Mouse (Mus musculus) hindbrain, embryonic 10.5 days (tissue): Measurements from ENCODE around the gene Lin28a. TPM values are rescaled to one million over a fixed set of nuclear protein-coding genes. Genes with fewer than 3 reads are reported as not detected.

ENCODE experiments used
- DNase-seq: peaks from one replicate; pipeline ENCODE4 v3.0.0-alpha.2; 2017; ENCODE audit warnings: low spot score
- H3K27ac ChIP-seq: fragments of 300-500 bp; sonication (generic); 2 replicates; pipeline ENCODE4 v1.5.1; 2016; ENCODE audit warnings: mild to moderate bottlenecking, moderate library complexity
- H3K27me3 ChIP-seq: fragments of 300-500 bp; sonication (generic); 2 replicates; pipeline ENCODE4 v1.6.1; 2016; ENCODE audit warnings: mild to moderate bottlenecking; ENCODE audit not compliant: poor library complexity, insufficient read depth, severe bottlenecking
- H3K36me3 ChIP-seq: fragments of 300-500 bp; sonication (generic); 2 replicates; pipeline ENCODE4 v1.6.1; 2016; ENCODE audit warnings: mild to moderate bottlenecking, moderate library complexity
- H3K4me1 ChIP-seq: fragments of 300-500 bp; sonication (generic); replicated peaks from 2 replicates; pipeline ENCODE4 v1.6.1; 2016; ENCODE audit warnings: mild to moderate bottlenecking
- H3K4me3 ChIP-seq: fragments of 300-500 bp; sonication (generic); 2 replicates; pipeline ENCODE4 v1.5.1; 2016; ENCODE audit warnings: mild to moderate bottlenecking, moderate library complexity
- H3K9me3 ChIP-seq: fragments of 300-500 bp; sonication (generic); 2 replicates; pipeline ENCODE4 v1.6.1; 2016; ENCODE audit warnings: mild to moderate bottlenecking, moderate library complexity
- WGBS: fragments of 180-500 bp; shearing (Covaris S2); methylation state at CpG from one replicate; pipeline ENCODE4 v1.1.7; 2016; 5-methylcytosine and 5-hydroxymethylcytosine counted together
- polyA plus RNA-seq: library from polyadenylated mRNA; unstranded; fragments of >200 nt; fragmentation: Nextera tagmentation; extraction: Ambion mirVana; gene quantifications from 2 replicates; pipeline ENCODE4 v1.2.1, GENCODE M21; 2016

The Lin28a gene
- polyA plus RNA-seq: 13.4 and 27.5 TPM in 2 replicates

DNA sequence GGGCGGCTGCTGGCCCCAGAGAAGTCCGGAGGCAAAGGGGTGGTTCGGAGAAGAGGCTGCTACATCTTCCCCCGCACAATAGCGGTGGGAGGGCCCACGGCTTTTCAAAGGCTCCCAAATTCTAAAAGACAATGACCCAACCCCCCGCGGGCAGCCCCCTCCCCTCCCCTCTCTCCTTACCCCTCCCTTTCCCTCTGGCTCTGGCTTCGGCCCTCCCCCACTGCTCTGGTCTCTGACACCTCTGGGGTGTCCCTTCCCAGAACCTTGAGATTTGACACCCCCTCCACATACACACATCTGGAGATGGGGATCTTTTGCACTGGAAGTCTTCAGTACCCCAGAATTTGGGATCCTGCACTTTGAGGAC lies at the start of gene Lin28a:
TSS of gene Lin28a (minus strand) at position 63 of the 367 bp plus-strand sequence.
- under 1% methylated on average over 9 of the region's 9 CpGs for WGBS
- H3K27me3 ChIP-seq: no peaks in the 10 kb centered on the region
- H3K36me3 ChIP-seq: peaks cover 9% of the 10 kb centered on the region; the same call in 1 of the 2 replicates
- H3K27ac ChIP-seq: peak within 1 kb of the TSS; percentile 94
- H3K4me1 ChIP-seq: peaks cover 67% of the 10 kb centered on the region
- H3K4me3 ChIP-seq: peak within 1 kb of the TSS; percentile 87
- H3K9me3 ChIP-seq: no peaks in the 10 kb centered on the region
- peak; percentile 86 for DNase-seq

DNA sequence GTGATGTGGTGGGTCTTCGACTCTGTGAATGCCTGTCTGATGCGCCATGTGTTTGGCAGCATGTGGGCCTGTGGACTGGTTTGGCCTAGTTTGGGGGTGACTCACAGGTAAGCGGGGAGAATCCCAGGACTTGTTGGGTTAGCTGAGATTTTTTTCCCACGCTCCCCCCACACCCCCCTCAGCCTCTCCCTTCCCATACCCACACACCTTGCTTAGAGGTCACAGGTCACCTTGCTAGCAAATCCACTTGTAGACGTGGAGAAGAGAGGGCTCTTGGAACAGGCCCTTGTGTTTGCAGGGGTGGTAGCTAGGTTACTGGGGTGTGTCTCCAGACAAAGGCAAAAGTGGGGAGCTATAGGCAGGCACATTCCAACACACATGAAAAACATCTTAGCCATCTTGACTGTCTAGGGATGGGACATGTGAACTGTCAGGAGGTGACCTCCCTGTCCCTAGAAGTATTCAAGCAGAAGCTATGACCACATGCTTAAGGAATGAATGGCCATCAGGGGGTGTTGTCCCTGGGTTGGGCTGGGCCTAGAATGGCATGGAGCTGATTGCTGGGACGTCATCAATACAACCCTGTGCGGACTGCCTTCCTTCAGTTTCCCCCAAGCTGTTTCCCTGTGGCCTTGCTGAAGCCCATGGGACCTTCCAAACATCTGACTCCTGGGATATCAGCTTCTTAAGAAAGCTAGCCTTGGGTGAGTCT lies 49.3 kb upstream of the Lin28a start:
- no peaks in the 10 kb centered on the region for H3K9me3 ChIP-seq
- no peak overlapping the region for H3K27ac ChIP-seq
- no peaks in the 10 kb centered on the region for H3K36me3 ChIP-seq
- no peak for DNase-seq
- WGBS: 82% methylated on average over 7 of the region's 7 CpGs
- H3K4me3 ChIP-seq: no peak overlapping the region
- H3K4me1 ChIP-seq: peaks cover 8% of the 10 kb centered on the region
- peaks cover 33% of the 10 kb centered on the region for H3K27me3 ChIP-seq

DNA sequence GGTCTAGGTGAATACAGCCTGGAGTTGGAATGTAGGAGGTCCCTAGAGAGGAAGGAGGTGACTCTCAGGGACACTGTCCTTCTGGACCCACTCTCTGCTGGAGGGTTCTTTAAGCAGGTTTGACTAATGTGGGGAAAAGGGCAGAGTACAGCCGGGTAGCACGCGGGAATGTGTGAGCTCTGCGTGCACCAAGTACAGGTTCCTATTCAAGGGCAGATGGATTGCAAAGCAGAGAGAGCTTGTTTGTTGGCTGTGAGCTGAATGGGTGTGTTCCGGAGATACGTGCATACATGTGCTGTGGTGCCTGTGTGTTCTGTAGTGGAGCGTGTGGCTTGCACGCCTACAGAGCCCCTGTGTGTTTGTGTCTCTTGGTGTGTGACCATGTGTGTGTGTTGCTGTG lies 48.7 kb upstream of the Lin28a start:
- Histone ChIP-seq H3K9me3 (no peaks in the 10 kb centered on the region), H3K36me3 (no peaks in the 10 kb centered on the region), H3K27me3 (peaks cover 35% of the 10 kb centered on the region), H3K4me3 (no peak overlapping the region), H3K4me1 (peaks cover 8% of the 10 kb centered on the region), H3K27ac (no peak overlapping the region)
- WGBS: 92% methylated on average over 8 of the region's 8 CpGs
- DNase-seq: no peak

DNA sequence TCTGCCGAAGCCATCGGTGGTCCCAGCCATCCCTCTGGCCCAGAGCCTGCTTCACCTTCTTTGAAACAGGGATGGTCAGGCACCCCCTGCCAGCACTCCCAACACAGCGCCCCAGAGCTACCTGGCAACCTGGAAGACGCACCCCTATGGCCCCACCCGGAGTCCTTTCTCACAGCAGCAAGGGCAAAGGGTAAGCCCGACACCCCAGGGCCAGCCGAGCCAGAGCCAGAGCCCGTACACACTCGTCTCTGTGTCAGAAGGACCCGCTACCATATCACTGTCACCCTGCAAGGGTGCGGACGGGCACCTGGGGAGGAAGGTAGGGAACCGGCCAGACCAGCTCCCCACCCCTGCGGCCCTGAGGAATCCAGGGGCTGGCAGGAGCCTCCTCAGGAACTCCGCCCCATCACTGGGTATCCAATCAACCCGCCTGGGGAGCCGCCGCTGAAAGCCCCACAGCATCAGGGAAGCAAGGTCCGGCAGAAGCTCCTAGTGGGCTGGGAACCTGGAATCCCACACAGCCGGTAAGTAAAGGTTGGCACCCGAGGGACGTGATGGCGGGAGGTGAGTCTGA lies 46.9 kb upstream of the Lin28a start:
- Histone ChIP-seq H3K27me3 (peaks cover 53% of the 10 kb centered on the region), H3K36me3 (no peaks in the 10 kb centered on the region), H3K4me3 (0 out of 2 replicates have a peak overlapping the region, but pooled peaks have one; percentile 2), H3K4me1 (peaks cover 21% of the 10 kb centered on the region), H3K27ac (peak overlapping the region; percentile 40; the same call in 1 of the 2 replicates), H3K9me3 (no peaks in the 10 kb centered on the region)
- DNase-seq: no peak
- WGBS: 24% methylated on average over 23 of the region's 23 CpGs

DNA sequence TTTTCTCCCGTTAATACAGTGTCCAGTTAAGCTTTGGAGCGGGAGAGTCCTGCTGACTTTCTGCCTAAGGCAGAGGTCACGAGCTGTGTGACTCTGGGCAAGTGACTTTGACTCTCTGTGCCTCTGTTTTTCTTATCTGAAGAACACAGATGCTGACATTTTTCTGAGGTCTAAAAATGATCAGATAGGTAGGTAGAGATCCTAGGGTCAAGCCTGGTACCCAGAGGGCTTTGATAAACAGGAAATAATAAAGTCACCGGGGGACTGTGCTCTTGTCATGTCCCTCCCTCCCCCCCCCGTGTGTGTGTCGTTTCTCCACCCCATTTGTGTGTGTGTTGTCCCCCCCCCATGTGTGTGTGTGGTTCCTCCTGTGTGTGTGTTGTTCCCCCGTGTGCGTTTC lies 43.9 kb upstream of the Lin28a start:
- no peak for DNase-seq
- Histone ChIP-seq H3K4me3 (no peak overlapping the region), H3K36me3 (no peaks in the 10 kb centered on the region), H3K27me3 (peaks cover 70% of the 10 kb centered on the region), H3K27ac (no peak overlapping the region), H3K4me1 (peaks cover 33% of the 10 kb centered on the region), H3K9me3 (no peaks in the 10 kb centered on the region)
- WGBS: 78% methylated on average over 8 of the region's 8 CpGs

DNA sequence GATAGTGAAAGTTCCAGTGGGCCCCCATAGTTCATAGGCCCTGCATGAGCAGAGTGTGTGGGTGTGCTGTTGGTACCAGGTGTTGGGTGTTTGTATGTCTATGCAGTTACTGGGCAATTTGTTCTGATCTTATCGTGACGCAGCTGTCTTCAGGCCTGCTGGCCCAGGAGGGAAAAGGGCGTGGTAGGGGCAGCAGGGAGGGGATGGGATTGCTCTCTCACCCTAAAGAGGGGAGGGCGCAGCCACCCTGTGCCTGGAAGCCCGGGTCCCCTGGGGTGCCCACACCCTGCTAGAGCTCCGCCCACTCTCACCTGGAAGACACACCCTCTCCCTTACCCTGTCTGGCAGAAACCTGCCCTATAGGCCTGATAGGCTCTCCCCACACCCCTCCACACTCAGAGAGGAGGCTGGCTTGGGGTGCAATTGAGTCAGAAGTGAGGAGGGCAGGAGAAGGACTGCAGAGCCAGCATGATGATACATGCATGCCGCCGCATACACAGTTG lies 43.4 kb upstream of the Lin28a start:
- Histone ChIP-seq H3K4me3 (no peak overlapping the region), H3K4me1 (peaks cover 33% of the 10 kb centered on the region), H3K9me3 (no peaks in the 10 kb centered on the region), H3K27ac (no peak overlapping the region), H3K36me3 (no peaks in the 10 kb centered on the region), H3K27me3 (peaks cover 66% of the 10 kb centered on the region)
- 54% methylated on average over 8 of the region's 8 CpGs for WGBS
- DNase-seq: no peak

DNA sequence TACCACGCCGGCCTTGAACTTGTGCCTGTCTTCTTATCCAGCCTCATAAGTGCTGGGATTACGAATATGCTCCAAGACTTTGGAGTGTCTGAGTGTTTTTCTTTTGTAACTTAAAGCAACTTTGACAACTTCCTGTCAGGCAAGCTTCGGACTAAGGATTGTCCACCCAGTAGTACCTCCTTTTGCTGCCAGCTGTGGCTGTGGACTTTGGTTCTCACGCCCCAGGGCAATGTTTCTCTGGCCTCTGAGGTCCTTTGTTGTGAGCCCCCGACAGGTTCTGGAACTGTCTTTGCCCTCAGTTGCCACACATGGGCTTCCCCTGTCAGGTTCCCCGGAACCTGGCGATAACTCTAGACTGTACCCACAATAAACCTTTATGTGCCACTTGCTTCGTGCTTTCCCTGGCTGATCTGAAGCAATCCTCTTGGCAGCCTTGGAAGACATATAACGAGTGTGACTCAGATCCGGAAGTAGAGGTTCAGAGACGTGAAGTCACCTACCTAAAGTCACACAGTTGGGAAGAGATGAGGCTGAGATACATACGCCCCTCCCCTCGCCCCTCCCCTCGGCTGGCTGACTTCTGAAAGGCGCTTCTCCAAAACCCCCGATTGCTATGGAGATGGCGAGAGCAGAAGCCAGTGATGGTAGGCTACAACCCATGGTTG lies 42.7 kb upstream of the Lin28a start:
- no peak for DNase-seq
- no peak overlapping the region for H3K27ac ChIP-seq
- no peaks in the 10 kb centered on the region for H3K9me3 ChIP-seq
- H3K36me3 ChIP-seq: no peaks in the 10 kb centered on the region
- H3K27me3 ChIP-seq: peaks cover 59% of the 10 kb centered on the region
- H3K4me3 ChIP-seq: no peak overlapping the region
- 61% methylated on average over 18 of the region's 18 CpGs for WGBS
- peaks cover 33% of the 10 kb centered on the region for H3K4me1 ChIP-seq

DNA sequence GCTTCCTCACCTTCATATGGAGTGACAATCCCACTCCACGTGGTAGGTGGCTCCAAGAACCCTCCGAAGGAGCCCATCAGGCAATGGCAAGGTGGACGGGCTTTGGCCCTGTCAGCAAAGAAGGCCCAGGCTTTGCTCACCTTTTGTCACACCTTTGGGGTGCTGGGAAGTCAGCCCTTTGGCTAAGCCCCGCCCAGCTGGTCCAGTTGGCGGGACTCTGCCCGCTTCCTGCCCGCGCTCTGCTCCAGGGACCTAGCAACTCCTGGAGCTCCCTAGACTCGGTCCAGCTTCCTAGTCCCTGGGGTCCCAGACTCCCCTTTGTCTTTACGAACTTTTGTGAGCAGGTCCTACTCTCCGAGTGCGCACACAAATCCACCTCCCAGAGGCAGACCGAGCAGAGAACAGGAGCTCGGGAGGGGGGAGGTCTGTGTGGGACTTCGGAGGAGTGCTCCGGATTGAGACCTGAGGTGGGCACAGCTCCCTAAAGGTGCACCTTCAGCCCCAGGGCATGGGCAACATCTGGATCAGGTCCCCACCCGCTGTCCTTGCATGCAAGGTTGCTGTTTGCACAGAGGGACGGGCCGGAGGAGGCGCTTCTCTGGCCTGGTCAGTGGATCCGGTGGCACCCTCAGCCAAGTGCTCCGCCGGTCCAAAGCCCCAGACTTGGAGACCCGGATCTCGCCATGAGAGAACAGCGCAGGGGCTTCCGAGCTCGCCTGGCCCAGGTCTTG lies 41.7 kb upstream of the Lin28a start, which contains the start of gene Crybg2:
TSS of gene Crybg2 (plus strand) at position 681 of the 731 bp plus-strand sequence.
- Histone ChIP-seq H3K36me3 (no peaks in the 10 kb centered on the region), H3K27me3 (peaks cover 49% of the 10 kb centered on the region), H3K9me3 (no peaks in the 10 kb centered on the region), H3K4me1 (peaks cover 28% of the 10 kb centered on the region), H3K4me3 (no peak within 1 kb of the TSS), H3K27ac (no peak within 1 kb of the TSS)
- WGBS: 39% methylated on average over 28 of the region's 28 CpGs
- no peak for DNase-seq

DNA sequence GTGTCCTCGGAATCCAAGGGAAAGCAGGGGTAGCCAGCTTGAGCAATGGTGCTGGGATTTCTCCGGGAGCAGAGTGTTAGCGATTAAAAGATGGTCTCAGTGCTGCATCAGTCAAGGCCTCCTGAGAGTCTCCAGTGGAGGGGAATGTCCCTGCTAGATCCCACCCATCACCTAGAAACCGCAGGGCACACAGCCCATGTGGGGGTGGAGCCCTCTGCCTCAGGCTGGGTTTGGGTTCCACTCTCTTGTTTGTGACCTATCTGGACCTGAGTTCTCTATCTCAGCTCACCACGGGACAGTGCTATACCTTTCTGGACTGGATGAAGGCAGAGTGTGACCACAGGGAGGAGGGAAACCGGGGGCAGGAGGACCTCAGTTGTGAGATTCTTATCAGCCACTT lies 40.3 kb upstream of the Lin28a start:
- peaks cover 25% of the 10 kb centered on the region for H3K4me1 ChIP-seq
- H3K36me3 ChIP-seq: no peaks in the 10 kb centered on the region
- no peak for DNase-seq
- no peaks in the 10 kb centered on the region for H3K9me3 ChIP-seq
- H3K4me3 ChIP-seq: no peak overlapping the region
- H3K27ac ChIP-seq: no peak overlapping the region
- WGBS: 82% methylated on average over 6 of the region's 6 CpGs
- peaks cover 40% of the 10 kb centered on the region for H3K27me3 ChIP-seq

DNA sequence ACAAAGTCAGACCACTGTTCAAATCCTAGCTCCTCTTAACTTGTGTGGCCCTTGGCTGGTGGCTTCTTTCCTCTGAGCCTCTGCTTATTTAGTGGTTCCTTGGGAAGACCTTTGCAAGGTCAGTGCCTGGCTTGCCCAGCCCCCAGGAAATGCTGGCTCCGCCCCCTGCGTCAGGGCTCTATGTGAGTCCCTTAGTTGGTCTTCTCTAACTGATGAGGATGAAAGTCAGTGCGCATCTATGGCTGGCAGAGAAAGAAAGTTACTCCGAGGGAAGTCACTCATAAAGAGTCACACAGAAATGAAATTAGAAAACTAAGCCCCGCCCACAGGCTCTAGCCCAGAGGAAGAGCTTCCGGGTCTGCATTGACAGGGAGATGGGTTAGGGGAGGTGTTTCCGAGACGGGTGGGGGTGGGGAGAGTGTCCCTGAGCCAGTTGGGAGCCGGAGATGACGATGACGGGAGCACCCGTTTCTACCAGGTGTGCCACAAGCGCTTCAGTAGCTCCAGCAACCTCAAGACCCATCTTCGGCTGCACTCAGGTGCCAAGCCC lies 39.6 kb upstream of the Lin28a start:
- H3K27ac ChIP-seq: peak overlapping the region; percentile 56; the same call in 1 of the 2 replicates
- peaks cover 25% of the 10 kb centered on the region for H3K4me1 ChIP-seq
- H3K27me3 ChIP-seq: peaks cover 37% of the 10 kb centered on the region
- H3K4me3 ChIP-seq: peak overlapping the region; percentile 22
- DNase-seq: no peak
- H3K36me3 ChIP-seq: no peaks in the 10 kb centered on the region
- no peaks in the 10 kb centered on the region for H3K9me3 ChIP-seq
- 30% methylated on average over 14 of the region's 14 CpGs for WGBS

DNA sequence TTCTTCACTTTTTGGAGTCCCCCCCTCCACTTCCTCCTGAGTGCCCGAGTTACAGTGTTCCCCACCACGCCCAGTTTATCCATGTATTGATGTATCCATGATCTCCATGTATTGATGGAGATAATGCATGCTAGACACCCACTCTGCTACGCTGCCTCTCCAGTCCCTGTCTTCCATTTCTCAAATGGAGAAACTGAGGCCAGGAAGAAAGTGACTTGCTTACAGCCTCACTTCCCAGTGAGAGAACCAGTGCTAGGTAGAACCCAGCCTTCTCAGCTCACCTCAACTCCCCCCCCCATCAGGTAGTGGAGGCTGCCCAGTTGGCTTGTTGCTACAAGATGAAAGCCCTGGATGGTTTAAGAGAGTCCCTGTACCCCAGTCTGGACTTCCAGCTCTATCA lies 34.9 kb upstream of the Lin28a start, which contains the start of gene Zfp683:
TSS of gene Zfp683 (plus strand) at position 301 of the 400 bp plus-strand sequence.
- no peak within 1 kb of the TSS for H3K27ac ChIP-seq
- no peaks in the 10 kb centered on the region for H3K9me3 ChIP-seq
- no peak within 1 kb of the TSS for H3K4me3 ChIP-seq
- H3K27me3 ChIP-seq: 0 out of 2 replicates have a peak, but pooled peaks cover 1% of the 10 kb centered on the region
- H3K4me1 ChIP-seq: peaks cover 20% of the 10 kb centered on the region
- WGBS: 83% methylated on average over 3 of the region's 3 CpGs
- no peaks in the 10 kb centered on the region for H3K36me3 ChIP-seq
- no peak for DNase-seq

DNA sequence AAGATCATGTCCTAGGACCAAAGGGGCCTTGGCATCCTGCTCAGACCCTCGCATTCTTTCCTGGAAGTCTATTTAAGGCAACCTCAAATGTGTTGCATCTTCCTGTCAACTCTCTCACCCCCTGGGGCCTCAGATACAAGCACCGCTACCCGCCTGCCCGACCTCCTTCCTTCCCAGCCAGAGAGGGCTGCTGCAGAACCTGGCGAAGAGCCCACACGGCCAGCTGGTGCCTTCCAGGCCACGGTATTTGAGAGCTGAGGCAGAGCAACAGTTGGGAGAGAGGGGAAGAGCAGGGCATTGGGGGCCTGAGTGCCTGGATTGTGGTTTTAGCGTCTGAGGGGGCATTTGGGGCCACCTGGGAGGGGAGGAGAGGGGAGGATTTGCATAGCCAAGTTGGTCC lies 33.9 kb upstream of the Lin28a start:
- Histone ChIP-seq H3K36me3 (no peaks in the 10 kb centered on the region), H3K4me3 (no peak overlapping the region), H3K4me1 (peaks cover 12% of the 10 kb centered on the region; the same call in 1 of the 2 replicates), H3K27ac (no peak overlapping the region), H3K27me3 (no peaks in the 10 kb centered on the region), H3K9me3 (no peaks in the 10 kb centered on the region)
- 40% methylated on average over 8 of the region's 8 CpGs for WGBS
- DNase-seq: no peak
